Mouse (Mus musculus) urinary bladder, postnatal 0 days (tissue): ENCODE results near the gene Fam133b. TPM values are rescaled to one million over a fixed set of nuclear protein-coding genes. Genes with fewer than 3 reads are reported as not detected.

Source experiments
- polyA plus RNA-seq: library from polyadenylated mRNA; unstranded; fragments of >200 nt; fragmentation: Nextera tagmentation; extraction: Ambion mirVana; gene quantifications from 2 replicates; pipeline ENCODE4 v1.2.1, GENCODE M21; 2015

Fam133b gene
- polyA plus RNA-seq, result 13.6 and 14.8 TPM in 2 replicates

DNA sequence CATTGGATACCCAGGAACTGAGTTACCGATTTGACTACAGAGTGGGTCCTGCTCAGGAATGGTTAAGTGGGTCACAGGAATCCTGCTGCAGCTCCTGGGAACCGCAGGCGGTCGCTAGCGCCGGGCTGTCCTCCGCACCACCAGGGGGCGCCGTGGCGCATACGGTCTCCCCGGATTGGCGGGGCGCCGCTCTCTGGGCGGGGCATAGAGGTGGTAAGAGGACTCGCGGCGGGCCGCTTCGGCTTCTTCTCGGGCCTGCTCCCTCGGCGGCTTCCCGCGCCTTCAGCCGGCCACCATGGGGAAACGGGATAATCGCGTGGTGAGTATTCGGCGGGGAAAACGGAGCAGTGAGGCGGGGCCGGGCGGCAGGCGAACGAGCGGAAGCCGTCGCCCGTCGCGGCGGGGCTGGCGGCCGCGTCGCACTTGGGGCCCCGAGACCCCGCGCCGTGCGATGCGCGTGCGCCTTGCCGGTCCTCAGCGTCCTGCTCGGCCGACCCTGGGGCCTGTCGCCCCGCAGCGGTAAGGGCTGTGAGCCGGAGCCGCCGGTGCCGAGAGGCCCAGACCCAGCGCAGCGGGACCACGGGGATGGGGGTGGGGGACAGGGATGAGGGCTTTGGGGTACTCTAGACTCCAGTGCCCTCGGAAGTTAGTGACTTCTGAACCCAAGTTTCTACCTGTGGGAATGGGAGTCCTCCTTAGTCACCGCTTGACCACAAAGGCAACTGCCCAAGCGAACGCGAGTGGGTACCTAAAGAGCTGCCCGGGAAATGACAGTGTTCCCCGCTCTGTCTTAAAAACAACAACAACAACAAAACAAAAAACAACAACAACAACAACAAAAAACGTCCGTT is at the start of gene Fam133b:
Gene Fam133b (plus strand): TSS at position 205 of the 851 bp plus-strand sequence.

GRCm38 (mm10) chr5:3571266-3571665 is 27.6 kb downstream of the Fam133b start, which contains the start of gene 1700109H08Rik:
1700109H08Rik (plus strand) TSS chr5:3571566.

GRCm38 (mm10) chr5:3595693-3596398 is 52.2 kb downstream of the Fam133b start, which contains the start of gene Pex1:
Pex1 (plus strand) TSS chr5:3596066.

DNA sequence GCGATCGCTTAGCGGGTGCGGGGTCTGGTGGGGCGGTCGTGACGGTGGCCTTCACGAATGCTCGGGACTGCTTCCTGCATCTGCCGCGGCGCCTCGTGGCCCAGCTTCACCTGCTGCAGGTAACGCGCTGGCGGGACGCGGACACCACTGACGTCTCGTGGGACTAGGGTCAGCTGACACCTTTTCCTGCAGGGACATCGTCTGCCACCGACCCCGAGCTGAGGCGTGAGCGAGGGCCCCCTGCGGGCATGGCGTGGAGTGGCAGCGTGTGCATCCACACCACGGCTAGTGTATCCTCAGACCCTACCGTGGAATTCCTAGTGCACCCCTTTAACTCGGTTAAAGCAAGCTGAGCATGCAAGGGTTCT is 52.8 kb downstream of the Fam133b start, which contains the start of gene Rbm48:
Gene Rbm48 (minus strand): TSS at position 187 of the 368 bp plus-strand sequence.

Other genes with a start within 250 kb of the Fam133b start
- gene Cdk6, start 202.3 kb upstream of the Fam133b start, polyA plus RNA-seq, result 23.7 and 26.3 TPM in 2 replicates
- 0.75 TPM in 2 replicates for gene 1700109H08Rik, start 27.7 kb downstream of the Fam133b start, polyA plus RNA-seq
- gene Pex1, start 52.2 kb downstream of the Fam133b start, polyA plus RNA-seq, result 8.8 and 9.5 TPM in 2 replicates
- gene Rbm48, start 52.8 kb downstream of the Fam133b start, polyA plus RNA-seq, result 6.1 and 6.8 TPM in 2 replicates
- gene Tmbim7, start 107.3 kb downstream of the Fam133b start, polyA plus RNA-seq, result not detected in 2 replicates
- 47.1 and 51.6 TPM in 2 replicates for gene Gatad1, start 113.4 kb downstream of the Fam133b start, polyA plus RNA-seq